Mouse (Mus musculus): ENCODE data around the gene Rhbdf1.

- TF ChIP-seq POLR2A (IDR thresholded peaks at IDR 0.05; ENCODE audit: insufficient read depth, low read length) (no peak), CTCF (IDR thresholded peaks at IDR 0.05; ENCODE audit: low read depth, low read length) (no peak)
Measured at GRCm38 (mm10) chr11:32266194-32266593, 44.1 kb upstream of the Rhbdf1 start.
